Mouse (Mus musculus): ENCODE measurements at regions not wholly inside any gene's neighbourhood (a gene's known extent, or its start where the extent isn't known, plus 50 kb on each side); places are given as distances from the start of the nearest gene placed in this dataset.

DNA sequence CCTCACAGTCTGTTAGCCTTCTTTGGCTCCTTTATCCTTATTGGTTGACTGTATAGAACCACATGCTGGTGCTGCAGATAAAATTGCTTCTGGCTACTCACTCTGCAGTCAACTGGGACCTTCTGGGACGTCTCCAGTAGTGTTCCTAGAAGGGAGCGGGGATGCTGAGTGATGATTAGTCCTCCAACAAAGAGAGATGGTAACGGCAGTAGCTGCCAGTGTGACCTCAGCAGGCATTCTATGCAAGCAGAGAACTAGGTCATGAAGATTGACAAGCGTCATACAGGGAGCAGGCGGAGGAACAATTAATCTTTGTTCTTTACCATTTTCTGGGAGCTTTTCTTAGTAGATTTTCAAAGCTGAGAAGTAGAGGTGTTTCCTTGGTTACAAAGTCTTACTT is 134.0 kb downstream of the 4933412E24Rik start:
- TF ChIP-seq GATA1 (IDR thresholded peaks at IDR 0.05; ENCODE audit: low read depth, low read length) (no peak), POLR2A (IDR thresholded peaks at IDR 0.05; ENCODE audit: control insufficient read depth in 1 of 2, insufficient read depth in 1 of 2, low read depth in 1 of 2, low read length in 2 of 2, poor library complexity in 1 of 2) (no peak), CTCF (IDR thresholded peaks at IDR 0.05 in 2 of 3, conservative IDR thresholded peaks at IDR 0.05 in 1 of 3; ENCODE audit: control insufficient read depth in 1 of 3, insufficient read depth in 1 of 3, low read depth in 2 of 3, low read length in 3 of 3, poor library complexity in 1 of 3, severe bottlenecking in 1 of 3) (no peak), EP300 (IDR thresholded peaks at IDR 0.05; ENCODE audit: low read depth in 1 of 2, low read length in 2 of 2) (no peak), RCOR1 (IDR thresholded peaks at IDR 0.05; ENCODE audit: low read depth, low read length) (no peak), MYC (IDR thresholded peaks at IDR 0.05; ENCODE audit: low read depth, low read length) (no peak), USF2 (IDR thresholded peaks at IDR 0.05; ENCODE audit: borderline replicate concordance in 1 of 2, insufficient read depth in 1 of 2, low read depth in 1 of 2, low read length in 2 of 2) (no peak), MYB (IDR thresholded peaks at IDR 0.05; ENCODE audit: low read depth, low read length) (no peak), ZNF384 (IDR thresholded peaks at IDR 0.05; ENCODE audit: low read depth, low read length) (no peak), ZMIZ1 (IDR thresholded peaks at IDR 0.05; ENCODE audit: low read depth, low read length) (no peak), ELF1 (IDR thresholded peaks at IDR 0.05; ENCODE audit: low read depth, low read length) (no peak), HCFC1 (IDR thresholded peaks at IDR 0.05; ENCODE audit: low read depth, low read length) (no peak), MAZ (IDR thresholded peaks at IDR 0.05; ENCODE audit: low read depth, low read length) (no peak), USF1 (IDR thresholded peaks at IDR 0.05; ENCODE audit: low read depth, low read length) (no peak)

Data from MEL (cell line).